Mouse (Mus musculus) CH12.LX (cell line): ENCODE measurements around the gene Dtd1. TPM values are rescaled to one million over a fixed set of nuclear protein-coding genes. Genes with fewer than 3 reads are reported as not detected.

ENCODE experiments used
- DNase-seq: peaks from one replicate; pipeline ENCODE4 v3.0.0-alpha.2; 2013; ENCODE audit errors: extremely low read depth
- H3K27ac ChIP-seq: 2 replicates; pipeline ENCODE4 v1.5.1; 2012; ENCODE audit warnings: low read depth, mild to moderate bottlenecking, control low read depth, moderate library complexity; ENCODE audit not compliant: insufficient read depth
- H3K27me3 ChIP-seq: replicated peaks from 2 replicates; pipeline ENCODE3; 2012; ENCODE audit warnings: inconsistent platforms
- H3K36me3 ChIP-seq, 2 experiments: replicated peaks in 1 of 2; 2 replicates each; pipeline versions ENCODE3 to v1.6.1; 2012; ENCODE audit warnings: inconsistent platforms in 1 of 2, low read length in 1 of 2, mild to moderate bottlenecking in 1 of 2, mixed read lengths in 1 of 2, moderate library complexity in 1 of 2; ENCODE audit not compliant: control insufficient read depth in 1 of 2, insufficient read depth in 1 of 2
- H3K4me1 ChIP-seq, 2 experiments: 2 replicates each; pipeline ENCODE4 v1.6.1; 2012; ENCODE audit warnings: inconsistent platforms in 1 of 2, moderate library complexity in 1 of 2; ENCODE audit not compliant: insufficient read depth in 2 of 2, control insufficient read depth in 1 of 2
- H3K4me2 ChIP-seq: 2 replicates; pipeline ENCODE4 v1.6.1; 2012; ENCODE audit warnings: low read depth, mild to moderate bottlenecking, control low read depth; ENCODE audit not compliant: poor library complexity, insufficient read depth, severe bottlenecking
- H3K4me3 ChIP-seq, 3 experiments: fragments of 150-350 bp in 1 of 3; sonication (generic) in 1 of 3; replicated peaks in 1 of 3; 2 replicates each; pipeline versions ENCODE3 to v1.5.1; 2011 to 2012; ENCODE audit warnings: low read depth in 2 of 3, low read length in 2 of 3, mild to moderate bottlenecking in 2 of 3, moderate library complexity in 2 of 3, control low read depth in 1 of 3, improper control_type of control experiment in 1 of 3, inconsistent platforms in 1 of 3, mixed read lengths in 1 of 3; ENCODE audit not compliant: poor library complexity in 1 of 3
- H3K79me2 ChIP-seq: replicated peaks from 2 replicates; pipeline ENCODE4 v1.6.1; 2012; ENCODE audit warnings: mild to moderate bottlenecking, moderate library complexity; ENCODE audit not compliant: control insufficient read depth, poor library complexity, insufficient read depth, severe bottlenecking; ENCODE audit errors: extremely low read depth
- H3K9ac ChIP-seq: 2 replicates; pipeline ENCODE4 v1.6.1; 2012; ENCODE audit warnings: low read depth, mild to moderate bottlenecking, control low read depth, moderate library complexity; ENCODE audit not compliant: insufficient read depth
- H3K9me3 ChIP-seq: replicated peaks from 2 replicates; pipeline ENCODE3; 2012; ENCODE audit warnings: low read length, inconsistent platforms, mixed read lengths
- BHLHE40 ChIP-seq: IDR thresholded peaks from 2 replicates; pipeline ENCODE4 v1.6.1; 2011; ENCODE audit warnings: mild to moderate bottlenecking, low read depth, low read length, improper control_type of control experiment
- CTCF ChIP-seq, 2 experiments: IDR thresholded peaks in 1 of 2; conservative IDR thresholded peaks in 1 of 2; 2 replicates each; pipeline ENCODE4 v1.5.1; 2011 to 2012; ENCODE audit warnings: low read depth in 2 of 2, low read length in 2 of 2, improper control_type of control experiment in 1 of 2, inconsistent platforms in 1 of 2, mild to moderate bottlenecking in 1 of 2, moderate library complexity in 1 of 2
- EP300 ChIP-seq: IDR thresholded peaks from 2 replicates; pipeline ENCODE4 v1.6.1; 2011; ENCODE audit warnings: low read length, improper control_type of control experiment
- ETS1 ChIP-seq: conservative IDR thresholded peaks from 2 replicates; pipeline ENCODE4 v1.6.1; 2012; ENCODE audit warnings: low read depth, mild to moderate bottlenecking, inconsistent platforms, low read length, improper control_type of control experiment, moderate library complexity
- GABPA ChIP-seq: IDR thresholded peaks from 2 replicates; pipeline ENCODE4 v1.6.1; 2012; ENCODE audit warnings: low read depth, low read length, improper control_type of control experiment, inconsistent platforms; ENCODE audit not compliant: insufficient replicate concordance
- HCFC1 ChIP-seq: IDR thresholded peaks from 2 replicates; pipeline ENCODE4 v1.6.1; 2012; ENCODE audit warnings: low read depth, mild to moderate bottlenecking, inconsistent platforms, low read length, improper control_type of control experiment
- IRF4 ChIP-seq: IDR thresholded peaks from 2 replicates; pipeline ENCODE4 v1.6.1; 2014; ENCODE audit warnings: low read depth, mild to moderate bottlenecking, inconsistent platforms, low read length, improper control_type of control experiment
- KAT2A ChIP-seq: IDR thresholded peaks from 2 replicates; pipeline ENCODE4 v1.6.1; 2012; ENCODE audit warnings: low read length, improper control_type of control experiment, inconsistent platforms; ENCODE audit not compliant: insufficient replicate concordance
- MAX ChIP-seq: IDR thresholded peaks from 2 replicates; pipeline ENCODE4 v1.6.1; 2011; ENCODE audit warnings: low read length, improper control_type of control experiment
- MAZ ChIP-seq: IDR thresholded peaks from 2 replicates; pipeline ENCODE4 v1.6.1; 2012; ENCODE audit warnings: low read depth, mild to moderate bottlenecking, inconsistent platforms, low read length, improper control_type of control experiment, moderate library complexity
- MXI1 ChIP-seq: IDR thresholded peaks from 2 replicates; pipeline ENCODE4 v1.6.1; 2011; ENCODE audit warnings: mild to moderate bottlenecking, low read depth, low read length, improper control_type of control experiment
- MYC ChIP-seq: IDR thresholded peaks from 2 replicates; pipeline ENCODE4 v1.6.1; 2011; ENCODE audit warnings: low read depth, mild to moderate bottlenecking, improper control_type of control experiment, low read length
- NELFE ChIP-seq: IDR thresholded peaks from 2 replicates; pipeline ENCODE4 v1.6.1; 2011; ENCODE audit warnings: low read depth, low read length, improper control_type of control experiment
- PAX5 ChIP-seq: IDR thresholded peaks from 2 replicates; pipeline ENCODE4 v1.6.1; 2012; ENCODE audit warnings: low read length, inconsistent platforms, mixed read lengths
- RAD21 ChIP-seq: IDR thresholded peaks from 2 replicates; pipeline ENCODE4 v1.6.1; 2011; ENCODE audit warnings: low read depth, mild to moderate bottlenecking, low read length, improper control_type of control experiment, moderate library complexity
- SIN3A ChIP-seq: IDR thresholded peaks from 2 replicates; pipeline ENCODE4 v1.6.1; 2012; ENCODE audit warnings: low read length, improper control_type of control experiment, inconsistent platforms
- TCF12 ChIP-seq: IDR thresholded peaks from 2 replicates; pipeline ENCODE4 v1.6.1; 2014; ENCODE audit warnings: low read depth, mild to moderate bottlenecking, inconsistent platforms, low read length, improper control_type of control experiment
- UBTF ChIP-seq: IDR thresholded peaks from 2 replicates; pipeline ENCODE4 v1.6.1; 2012; ENCODE audit warnings: low read depth, mild to moderate bottlenecking, inconsistent platforms, low read length, improper control_type of control experiment, moderate library complexity
- dilution Hi-C: fragments of 300-500 bp; cut with MboI; formaldehyde crosslinking; loops from 2 replicates; pipeline ENCODE4 v1.14.3; 2020; ENCODE audit warnings: low sequenced_read_pairs; ENCODE audit not compliant: extremely low pct_unique_long_range_greater_than_20kb, extremely low pct_ligation_motif_present
- in situ Hi-C: fragments of 300-500 bp; cut with MboI; formaldehyde crosslinking; loops from 3 replicates; pipeline ENCODE4 v1.14.3; 2019; ENCODE audit warnings: low sequenced_read_pairs, low pct_ligation_motif_present, low pct_unique_long_range_greater_than_20kb, mixed read lengths
- polyA plus RNA-seq: library from polyadenylated mRNA; unstranded; fragments of >175 nt; gene quantifications from 2 replicates; pipeline ENCODE4 v1.2.1, GENCODE M21; 2012; ENCODE audit warnings: low read depth; ENCODE audit not compliant: insufficient read length
- total RNA-seq, 2 experiments: library from RNA; depleted of rRNA; stranded (reverse); fragments of 300-350 nt in 1 of 2; fragments of >200 nt in 1 of 2; gene quantifications; 2 replicates each; pipeline ENCODE4 v1.2.3; 2012 to 2014

Dtd1 gene
- total and polyA plus RNA-seq, 3 experiments: 42.7 to 47.8 (median 43.3) TPM

- no peak for TF ChIP-seq CTCF (conservative IDR thresholded peaks at IDR 0.05 in 1 of 2, IDR thresholded peaks at IDR 0.05 in 1 of 2; ENCODE audit: low read depth in 2 of 2, low read length in 2 of 2)
- Histone ChIP-seq H3K9ac (no peak overlapping the region), H3K4me3 (no peak overlapping the region), H3K4me2 (no peak overlapping the region), H3K27ac (no peak overlapping the region), H3K4me1 (peaks cover 0 to 7% of the 10 kb centered on the region in 2 experiments; a peak in 1 of 4 replicates), H3K9me3 (no peaks in the 10 kb centered on the region), H3K36me3 (peaks cover 0 to 11% of the 10 kb centered on the region in 2 experiments), H3K79me2 (no peaks in the 10 kb centered on the region), H3K27me3 (no peaks in the 10 kb centered on the region)
- in situ Hi-C loops: no loop called here
- no peak for DNase-seq
- dilution Hi-C loops: no loop called here
These were observed 93.1 kb downstream of the Dtd1 start for GRCm38 (mm10) chr2:144692777-144693176.

- Histone ChIP-seq H3K4me1 (no peaks in the 10 kb centered on the region), H3K27ac (no peak overlapping the region), H3K36me3 (peaks cover 0 to 13% of the 10 kb centered on the region in 2 experiments), H3K9me3 (no peaks in the 10 kb centered on the region), H3K4me3 (no peak overlapping the region), H3K4me2 (no peak overlapping the region), H3K79me2 (no peaks in the 10 kb centered on the region), H3K27me3 (no peaks in the 10 kb centered on the region), H3K9ac (no peak overlapping the region)
- dilution Hi-C loops: no loop called here
- no peak for DNase-seq
- no peak for TF ChIP-seq PAX5
- TF ChIP-seq UBTF: no peak
- TF ChIP-seq RAD21: no peak
- no peak for TF ChIP-seq BHLHE40
- TF ChIP-seq MYC: no peak
- no peak for TF ChIP-seq IRF4
- TF ChIP-seq HCFC1: no peak
- TF ChIP-seq MAZ: no peak
- TF ChIP-seq TCF12: no peak
- TF ChIP-seq ETS1: no peak
- TF ChIP-seq MXI1: no peak
- TF ChIP-seq GABPA: no peak
- TF ChIP-seq NELFE: no peak
- no peak for TF ChIP-seq SIN3A
- no peak for TF ChIP-seq KAT2A
- TF ChIP-seq MAX: no peak
- no peak for TF ChIP-seq EP300
- in situ Hi-C loops: no loop called here
These were observed 95.2 kb downstream of the Dtd1 start for GRCm38 (mm10) chr2:144694923-144695322.
